Mouse (Mus musculus) urinary bladder, adult 2 months (tissue): ENCODE measurements around the gene Ahctf1. TPM values are rescaled to one million over a fixed set of nuclear protein-coding genes. Genes with fewer than 3 reads are reported as not detected.
"Not testable (repeated sequence)": the region's sequence is repeated elsewhere in the genome, so short reads cannot be mapped to it uniquely, and the experiment has no call there.

Source experiments
- DNase-seq: peaks from one replicate; pipeline ENCODE4 v3.0.0; 2022; ENCODE audit warnings: low spot score
- polyA plus RNA-seq: library from polyadenylated mRNA; depleted of rRNA; stranded (reverse); fragments of >200 nt; gene quantifications from 2 replicates; pipeline ENCODE4 v1.2.3, GENCODE M21; 2012; rRNA removed

Gene Ahctf1
- polyA plus RNA-seq, 1 experiment, result 29.4 TPM

- not testable (repeated sequence) for DNase-seq
Measured at GRCm38 (mm10) chr1:179715289-179715688, 88.2 kb downstream of the Ahctf1 start.

DNA sequence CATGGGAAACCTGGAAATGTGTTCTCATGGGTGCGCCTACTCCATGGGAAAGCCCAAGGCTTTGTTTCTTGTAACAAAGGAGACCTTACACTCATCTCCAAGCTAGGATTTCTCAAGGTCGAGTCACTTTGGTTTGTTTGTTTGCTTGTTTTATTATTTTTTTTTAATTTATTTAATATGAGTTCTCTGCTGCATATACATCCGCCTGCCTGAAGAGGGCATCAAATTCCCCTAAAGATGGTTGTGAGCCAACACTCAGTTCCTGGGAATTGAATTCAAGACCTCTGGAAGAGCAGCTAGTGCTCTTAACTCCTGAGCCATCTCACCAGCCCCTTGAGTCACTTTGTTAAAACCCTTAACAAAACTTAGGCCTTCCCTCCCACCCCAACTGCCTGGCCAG lies 90.1 kb downstream of the Ahctf1 start:
- DNase-seq, result no peak

GRCm38 (mm10) chr1:179712658-179713057 lies 90.8 kb downstream of the Ahctf1 start:
- no peak for DNase-seq

DNA sequence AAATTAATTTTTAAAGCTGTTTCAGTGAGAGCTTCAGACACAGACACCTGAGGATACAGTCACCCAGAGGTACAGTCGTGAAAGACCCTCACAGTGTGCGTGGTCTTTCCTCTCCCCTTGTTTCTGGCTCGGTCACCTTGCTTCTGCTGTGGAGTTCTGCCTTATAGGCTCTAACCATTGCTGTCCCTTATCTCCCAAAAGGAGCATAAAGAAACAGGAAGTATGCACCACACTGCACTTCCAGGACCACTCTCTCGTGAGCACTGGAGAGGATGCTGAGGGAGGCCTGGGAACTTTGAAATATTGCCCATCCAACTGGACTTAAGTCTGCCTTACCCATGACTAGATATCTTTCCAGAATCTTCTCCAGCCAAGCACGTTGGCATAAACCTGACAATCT lies 92.7 kb downstream of the Ahctf1 start:
- no peak for DNase-seq

DNA sequence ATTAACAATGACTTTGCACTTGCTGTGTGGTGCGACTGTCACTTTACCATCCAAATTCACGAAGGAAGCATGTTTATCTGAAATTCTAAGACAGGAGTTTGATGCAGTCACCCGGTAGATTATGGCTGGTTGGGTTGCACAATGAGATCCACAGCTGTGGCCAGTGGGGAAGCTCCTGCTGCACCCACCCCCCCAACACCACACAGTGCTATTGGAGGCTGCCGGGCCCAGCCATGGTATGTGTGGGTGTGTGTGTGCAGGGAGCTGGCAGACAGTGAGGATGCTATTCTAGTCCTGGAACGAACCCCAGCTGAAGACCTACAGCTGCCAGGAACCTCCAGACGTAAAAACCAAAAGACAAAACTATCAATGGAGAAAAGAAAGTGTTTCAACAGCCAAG lies 94.1 kb downstream of the Ahctf1 start:
- DNase-seq, result no peak

- DNase-seq, result no peak
Measured at GRCm38 (mm10) chr1:179705154-179705553, 98.3 kb downstream of the Ahctf1 start.

GRCm38 (mm10) chr1:179704150-179704549 lies 99.3 kb downstream of the Ahctf1 start:
- DNase-seq, result no peak

Other genes starting within 250 kb of the Ahctf1 start
- gene Sccpdh, start 135.5 kb downstream of the Ahctf1 start, polyA plus RNA-seq, result 33.2 and 43.1 TPM in 2 replicates
- gene Kif28, start 58.4 kb downstream of the Ahctf1 start, polyA plus RNA-seq, result not detected in 2 replicates
- gene Gm10518, start 304 bp downstream of the Ahctf1 start, polyA plus RNA-seq, result not detected in 2 replicates
- 32.7 and 43.3 TPM in 2 replicates for gene Cdc42bpa, start 156.8 kb upstream of the Ahctf1 start, polyA plus RNA-seq